Mouse (Mus musculus): ENCODE results near the gene Ftl1.

- TF ChIP-seq CTCF (conservative IDR thresholded peaks at IDR 0.05; ENCODE audit: low read length) = no peak
- no peak for TF ChIP-seq NANOG (IDR thresholded peaks at IDR 0.05; ENCODE audit: borderline replicate concordance, low read length)
These were observed 50.7 kb downstream of the Ftl1 start for GRCm38 (mm10) chr7:45408949-45409348.

Data from E14TG2a.4 (cell line).